Mouse (Mus musculus) CH12.LX (cell line): ENCODE data around the gene Atf3. TPM values are rescaled to one million over a fixed set of nuclear protein-coding genes. Genes with fewer than 3 reads are reported as not detected.
A peak's percentile ranks its signal among the peaks of the same experiment; 100 is the strongest.

Experiments
- DNase-seq: peaks from one replicate; pipeline ENCODE4 v3.0.0-alpha.2; 2013; ENCODE audit errors: extremely low read depth
- H3K27ac ChIP-seq: 2 replicates; pipeline ENCODE4 v1.5.1; 2012; ENCODE audit warnings: low read depth, mild to moderate bottlenecking, control low read depth, moderate library complexity; ENCODE audit not compliant: insufficient read depth
- H3K27me3 ChIP-seq: replicated peaks from 2 replicates; pipeline ENCODE3; 2012; ENCODE audit warnings: inconsistent platforms
- H3K36me3 ChIP-seq, 2 experiments: replicated peaks in 1 of 2; 2 replicates each; pipeline versions ENCODE3 to v1.6.1; 2012; ENCODE audit warnings: inconsistent platforms in 1 of 2, low read length in 1 of 2, mild to moderate bottlenecking in 1 of 2, mixed read lengths in 1 of 2, moderate library complexity in 1 of 2; ENCODE audit not compliant: control insufficient read depth in 1 of 2, insufficient read depth in 1 of 2
- H3K4me1 ChIP-seq, 2 experiments: 2 replicates each; pipeline ENCODE4 v1.6.1; 2012; ENCODE audit warnings: inconsistent platforms in 1 of 2, moderate library complexity in 1 of 2; ENCODE audit not compliant: insufficient read depth in 2 of 2, control insufficient read depth in 1 of 2
- H3K4me2 ChIP-seq: 2 replicates; pipeline ENCODE4 v1.6.1; 2012; ENCODE audit warnings: low read depth, mild to moderate bottlenecking, control low read depth; ENCODE audit not compliant: poor library complexity, insufficient read depth, severe bottlenecking
- H3K4me3 ChIP-seq, 3 experiments: fragments of 150-350 bp in 1 of 3; sonication (generic) in 1 of 3; replicated peaks in 1 of 3; 2 replicates each; pipeline versions ENCODE3 to v1.5.1; 2011 to 2012; ENCODE audit warnings: low read depth in 2 of 3, low read length in 2 of 3, mild to moderate bottlenecking in 2 of 3, moderate library complexity in 2 of 3, control low read depth in 1 of 3, improper control_type of control experiment in 1 of 3, inconsistent platforms in 1 of 3, mixed read lengths in 1 of 3; ENCODE audit not compliant: poor library complexity in 1 of 3
- H3K79me2 ChIP-seq: replicated peaks from 2 replicates; pipeline ENCODE4 v1.6.1; 2012; ENCODE audit warnings: mild to moderate bottlenecking, moderate library complexity; ENCODE audit not compliant: control insufficient read depth, poor library complexity, insufficient read depth, severe bottlenecking; ENCODE audit errors: extremely low read depth
- H3K9ac ChIP-seq: 2 replicates; pipeline ENCODE4 v1.6.1; 2012; ENCODE audit warnings: low read depth, mild to moderate bottlenecking, control low read depth, moderate library complexity; ENCODE audit not compliant: insufficient read depth
- H3K9me3 ChIP-seq: replicated peaks from 2 replicates; pipeline ENCODE3; 2012; ENCODE audit warnings: low read length, inconsistent platforms, mixed read lengths
- BHLHE40 ChIP-seq: IDR thresholded peaks from 2 replicates; pipeline ENCODE4 v1.6.1; 2011; ENCODE audit warnings: mild to moderate bottlenecking, low read depth, low read length, improper control_type of control experiment
- CHD1 ChIP-seq: IDR thresholded peaks from 2 replicates; pipeline ENCODE4 v1.6.1; 2012; ENCODE audit warnings: low read depth, low read length, improper control_type of control experiment, inconsistent platforms
- CHD2 ChIP-seq: IDR thresholded peaks from 2 replicates; pipeline ENCODE4 v1.6.1; 2011; ENCODE audit warnings: low read length, improper control_type of control experiment
- EP300 ChIP-seq: IDR thresholded peaks from 2 replicates; pipeline ENCODE4 v1.6.1; 2011; ENCODE audit warnings: low read length, improper control_type of control experiment
- ETS1 ChIP-seq: conservative IDR thresholded peaks from 2 replicates; pipeline ENCODE4 v1.6.1; 2012; ENCODE audit warnings: low read depth, mild to moderate bottlenecking, inconsistent platforms, low read length, improper control_type of control experiment, moderate library complexity
- HCFC1 ChIP-seq: IDR thresholded peaks from 2 replicates; pipeline ENCODE4 v1.6.1; 2012; ENCODE audit warnings: low read depth, mild to moderate bottlenecking, inconsistent platforms, low read length, improper control_type of control experiment
- IRF4 ChIP-seq: IDR thresholded peaks from 2 replicates; pipeline ENCODE4 v1.6.1; 2014; ENCODE audit warnings: low read depth, mild to moderate bottlenecking, inconsistent platforms, low read length, improper control_type of control experiment
- KAT2A ChIP-seq: IDR thresholded peaks from 2 replicates; pipeline ENCODE4 v1.6.1; 2012; ENCODE audit warnings: low read length, improper control_type of control experiment, inconsistent platforms; ENCODE audit not compliant: insufficient replicate concordance
- MAFK ChIP-seq: IDR thresholded peaks from 2 replicates; pipeline ENCODE4 v1.6.1; 2011; ENCODE audit warnings: low read length, improper control_type of control experiment; ENCODE audit not compliant: insufficient replicate concordance
- MAX ChIP-seq: IDR thresholded peaks from 2 replicates; pipeline ENCODE4 v1.6.1; 2011; ENCODE audit warnings: low read length, improper control_type of control experiment
- MAZ ChIP-seq: IDR thresholded peaks from 2 replicates; pipeline ENCODE4 v1.6.1; 2012; ENCODE audit warnings: low read depth, mild to moderate bottlenecking, inconsistent platforms, low read length, improper control_type of control experiment, moderate library complexity
- MEF2A ChIP-seq: IDR thresholded peaks from 2 replicates; pipeline ENCODE4 v1.6.1; 2014; ENCODE audit warnings: low read depth, mild to moderate bottlenecking, inconsistent platforms, low read length, improper control_type of control experiment, borderline replicate concordance
- MYC ChIP-seq: IDR thresholded peaks from 2 replicates; pipeline ENCODE4 v1.6.1; 2011; ENCODE audit warnings: low read depth, mild to moderate bottlenecking, improper control_type of control experiment, low read length
- NELFE ChIP-seq: IDR thresholded peaks from 2 replicates; pipeline ENCODE4 v1.6.1; 2011; ENCODE audit warnings: low read depth, low read length, improper control_type of control experiment
- NRF1 ChIP-seq: IDR thresholded peaks from 2 replicates; pipeline ENCODE4 v1.6.1; 2014; ENCODE audit warnings: low read depth, mild to moderate bottlenecking, inconsistent platforms, low read length, improper control_type of control experiment, moderate library complexity
- RCOR1 ChIP-seq: conservative IDR thresholded peaks from 2 replicates; pipeline ENCODE4 v1.6.1; 2012; ENCODE audit warnings: low read depth, mild to moderate bottlenecking, inconsistent platforms, low read length, improper control_type of control experiment
- SIN3A ChIP-seq: IDR thresholded peaks from 2 replicates; pipeline ENCODE4 v1.6.1; 2012; ENCODE audit warnings: low read length, improper control_type of control experiment, inconsistent platforms
- TCF12 ChIP-seq: IDR thresholded peaks from 2 replicates; pipeline ENCODE4 v1.6.1; 2014; ENCODE audit warnings: low read depth, mild to moderate bottlenecking, inconsistent platforms, low read length, improper control_type of control experiment
- UBTF ChIP-seq: IDR thresholded peaks from 2 replicates; pipeline ENCODE4 v1.6.1; 2012; ENCODE audit warnings: low read depth, mild to moderate bottlenecking, inconsistent platforms, low read length, improper control_type of control experiment, moderate library complexity
- dilution Hi-C: fragments of 300-500 bp; cut with MboI; formaldehyde crosslinking; loops from 2 replicates; pipeline ENCODE4 v1.14.3; 2020; ENCODE audit warnings: low sequenced_read_pairs; ENCODE audit not compliant: extremely low pct_unique_long_range_greater_than_20kb, extremely low pct_ligation_motif_present
- in situ Hi-C: fragments of 300-500 bp; cut with MboI; formaldehyde crosslinking; loops from 3 replicates; pipeline ENCODE4 v1.14.3; 2019; ENCODE audit warnings: low sequenced_read_pairs, low pct_ligation_motif_present, low pct_unique_long_range_greater_than_20kb, mixed read lengths
- polyA plus RNA-seq: library from polyadenylated mRNA; unstranded; fragments of >175 nt; gene quantifications from 2 replicates; pipeline ENCODE4 v1.2.1, GENCODE M21; 2012; ENCODE audit warnings: low read depth; ENCODE audit not compliant: insufficient read length
- total RNA-seq, 2 experiments: library from RNA; depleted of rRNA; stranded (reverse); fragments of 300-350 nt in 1 of 2; fragments of >200 nt in 1 of 2; gene quantifications; 2 replicates each; pipeline ENCODE4 v1.2.3; 2012 to 2014

The Atf3 gene
- total and polyA plus RNA-seq, 3 experiments, result 25.1 to 39.7 (median 32.9) TPM

DNA sequence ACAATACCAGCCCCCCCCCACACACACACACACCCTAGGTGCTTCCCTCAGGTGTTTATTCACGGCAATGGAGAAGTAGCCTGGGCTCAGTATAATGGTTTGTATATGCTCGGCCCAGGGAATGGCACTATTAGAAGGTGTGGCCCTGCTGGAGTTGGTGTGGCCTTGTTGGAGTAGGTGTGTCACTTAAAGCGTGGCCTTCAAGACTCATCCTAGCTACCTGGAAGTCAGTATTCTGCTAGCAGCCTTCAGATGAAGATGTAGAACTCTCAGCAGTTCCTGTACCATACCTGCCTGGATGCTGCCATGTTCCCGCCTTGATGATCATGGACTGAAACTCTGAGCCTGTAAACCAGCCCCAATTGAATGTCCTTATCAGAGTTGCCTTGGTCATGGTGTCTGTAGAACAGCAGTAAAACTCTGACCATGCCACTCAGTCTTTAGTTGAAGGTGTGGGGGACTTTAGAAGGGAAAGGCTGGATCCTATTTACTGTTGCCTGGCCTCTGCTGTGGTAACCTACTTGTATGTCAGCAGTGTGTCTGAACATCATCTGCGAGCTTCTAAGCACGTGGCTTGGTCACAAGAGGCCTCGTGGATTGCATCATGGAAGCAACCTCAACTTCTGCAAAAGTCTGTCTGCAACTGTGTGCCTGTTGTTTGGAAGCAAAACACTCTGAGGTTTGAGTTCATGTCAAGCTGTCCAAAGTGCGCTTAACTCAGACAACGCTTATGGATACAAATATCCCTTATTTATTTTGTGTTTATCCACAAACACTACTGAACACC, 16.8 kb downstream of the Atf3 start:
- Histone ChIP-seq H3K9me3 (peaks cover 14% of the 10 kb centered on the region), H3K36me3 (no peaks in the 10 kb centered on the region), H3K4me2 (no peak overlapping the region), H3K27me3 (peaks cover 4% of the 10 kb centered on the region), H3K4me3 (no peak overlapping the region), H3K79me2 (no peaks in the 10 kb centered on the region), H3K9ac (no peak overlapping the region), H3K4me1 (peaks cover 10 to 49% of the 10 kb centered on the region in 2 experiments), H3K27ac (no peak overlapping the region)
- dilution Hi-C loops, result no loop called here
- TF ChIP-seq BHLHE40 (peak; percentile 73), MEF2A (no peak), NELFE (no peak), MAX (peak; percentile 77; the same call in 1 of the 2 replicates)
- in situ Hi-C loops, result no loop called here
- no peak for DNase-seq

- H3K9ac ChIP-seq, result no peak overlapping the region
- DNase-seq, result peak; percentile 89
- no peaks in the 10 kb centered on the region for H3K36me3 ChIP-seq
- peaks cover 4% of the 10 kb centered on the region for H3K27me3 ChIP-seq
- no peak overlapping the region for H3K27ac ChIP-seq
- peaks cover 16 to 63% of the 10 kb centered on the region in 2 experiments for H3K4me1 ChIP-seq
- peaks cover 14% of the 10 kb centered on the region for H3K9me3 ChIP-seq
- peak overlapping the region; percentile 69 for H3K4me2 ChIP-seq
- H3K4me3 ChIP-seq, result no peak overlapping the region
- TF ChIP-seq MAZ (peak; percentile 92), BHLHE40 (peak; percentile 97), SIN3A (peak; percentile 67; the same call in 1 of the 2 replicates), KAT2A (no peak), ETS1 (peak; percentile 94), CHD1 (no peak; the same call in 1 of the 2 replicates), MAFK (peak; percentile 83), HCFC1 (no peak), RCOR1 (peak; percentile 96), CHD2 (peak; percentile 40; the same call in 1 of the 2 replicates), UBTF (no peak), TCF12 (peak; percentile 91), IRF4 (peak; percentile 99), MAX (0 out of 2 replicates have a peak, but pooled peaks have one; percentile 51), EP300 (peak; percentile 99), MEF2A (peak; percentile 88), MYC (peak; percentile 86), NRF1 (0 out of 2 replicates have a peak, but pooled peaks have one; percentile 16)
- H3K79me2 ChIP-seq, result no peaks in the 10 kb centered on the region
- in situ Hi-C loops, result no loop called here
- dilution Hi-C loops, result no loop called here
Measured at GRCm38 (mm10) chr1:191197916-191198315, 19.9 kb downstream of the Atf3 start.
